Mouse (Mus musculus): ENCODE results near the gene Epp13. TPM values are rescaled to one million over a fixed set of nuclear protein-coding genes. Genes with fewer than 3 reads are reported as not detected.

The Epp13 gene
- total and polyA plus RNA-seq, 3 experiments, result 0.14 TPM; not detected in 2

- Histone ChIP-seq H3K36me3 (ENCODE audit: control insufficient read depth in 1 of 2, insufficient read depth in 2 of 2, low read length in 2 of 2) (no peaks in the 10 kb centered on the region), H3K27me3 (ENCODE audit: control insufficient read depth in 1 of 2, insufficient read depth in 2 of 2, low read length in 2 of 2) (no peaks in the 10 kb centered on the region), H3K9me3 (replicated peaks; ENCODE audit: insufficient read depth, low read length) (no peaks in the 10 kb centered on the region), H3K4me1 (ENCODE audit: control insufficient read depth in 1 of 2, insufficient read depth in 2 of 2, low read length in 2 of 2) (no peaks in the 10 kb centered on the region), H3K9ac (ENCODE audit: control insufficient read depth, low read depth, low read length, poor library complexity, severe bottlenecking) (no peak overlapping the region), H3K79me2 (ENCODE audit: control insufficient read depth, insufficient read depth, low read length, poor library complexity) (no peaks in the 10 kb centered on the region), H3K4me3 (ENCODE audit: control insufficient read depth in 1 of 2, insufficient read depth in 1 of 2, low read depth in 2 of 2, low read length in 2 of 2) (no peak overlapping the region), H3K27ac (ENCODE audit: control insufficient read depth, low read depth, low read length) (no peak overlapping the region)
- no peak for DNase-seq (ENCODE audit: low read depth, low spot score)
- no peak for TF ChIP-seq MYB (IDR thresholded peaks at IDR 0.05; ENCODE audit: low read depth, low read length)
- TF ChIP-seq MYC (IDR thresholded peaks at IDR 0.05; ENCODE audit: low read depth, low read length), result no peak
- no peak for TF ChIP-seq UBTF (IDR thresholded peaks at IDR 0.05; ENCODE audit: borderline replicate concordance, insufficient read depth, low read depth, low read length)
- TF ChIP-seq CHD1 (IDR thresholded peaks at IDR 0.05; ENCODE audit: low read depth, low read length), result no peak
- no peak for TF ChIP-seq NRF1 (IDR thresholded peaks at IDR 0.05; ENCODE audit: insufficient read depth, low read depth, low read length, poor library complexity, severe bottlenecking)
- TF ChIP-seq RCOR1 (IDR thresholded peaks at IDR 0.05; ENCODE audit: low read depth, low read length), result no peak
- no peak for TF ChIP-seq POLR2A (IDR thresholded peaks at IDR 0.05; ENCODE audit: control insufficient read depth in 1 of 2, insufficient read depth in 1 of 2, low read depth in 1 of 2, low read length in 2 of 2, poor library complexity in 1 of 2)
- TF ChIP-seq EP300 (IDR thresholded peaks at IDR 0.05; ENCODE audit: low read depth in 1 of 2, low read length in 2 of 2), result no peak
- TF ChIP-seq TAL1 (IDR thresholded peaks at IDR 0.05; ENCODE audit: low read length), result no peak
- TF ChIP-seq MAX (IDR thresholded peaks at IDR 0.05; ENCODE audit: low read length), result no peak
- no peak for TF ChIP-seq USF1 (IDR thresholded peaks at IDR 0.05; ENCODE audit: low read depth, low read length)
- TF ChIP-seq JUND (IDR thresholded peaks at IDR 0.05; ENCODE audit: low read depth, low read length), result no peak
- no peak for TF ChIP-seq MAFK (IDR thresholded peaks at IDR 0.05; ENCODE audit: borderline replicate concordance, low read depth, low read length)
- no peak for TF ChIP-seq BHLHE40 (IDR thresholded peaks at IDR 0.05; ENCODE audit: borderline replicate concordance, low read depth, low read length)
- TF ChIP-seq TBP (IDR thresholded peaks at IDR 0.05; ENCODE audit: low read depth, low read length), result no peak
Observed at GRCm38 (mm10) chr7:6330458-6331232, 78.1 kb downstream of the Epp13 start.

GRCm38 (mm10) chr7:6331233-6331956 lies 78.9 kb downstream of the Epp13 start, which contains the start of gene Zfp583:
Gene Zfp583 (minus strand): TSS chr7:6331285.
- Histone ChIP-seq H3K79me2 (ENCODE audit: control insufficient read depth, insufficient read depth, low read length, poor library complexity) (no peaks in the 10 kb centered on the region), H3K9me3 (replicated peaks; ENCODE audit: insufficient read depth, low read length) (no peaks in the 10 kb centered on the region), H3K36me3 (ENCODE audit: control insufficient read depth in 1 of 2, insufficient read depth in 2 of 2, low read length in 2 of 2) (no peaks in the 10 kb centered on the region), H3K27me3 (ENCODE audit: control insufficient read depth in 1 of 2, insufficient read depth in 2 of 2, low read length in 2 of 2) (no peaks in the 10 kb centered on the region), H3K27ac (ENCODE audit: control insufficient read depth, low read depth, low read length) (no peak within 1 kb of the TSS), H3K4me1 (ENCODE audit: control insufficient read depth in 1 of 2, insufficient read depth in 2 of 2, low read length in 2 of 2) (no peaks in the 10 kb centered on the region), H3K9ac (ENCODE audit: control insufficient read depth, low read depth, low read length, poor library complexity, severe bottlenecking) (no peak within 1 kb of the TSS), H3K4me3 (ENCODE audit: control insufficient read depth in 1 of 2, insufficient read depth in 1 of 2, low read depth in 2 of 2, low read length in 2 of 2) (no peak within 1 kb of the TSS)
- DNase-seq (ENCODE audit: low read depth, low spot score), result no peak
- TF ChIP-seq TCF12 (IDR thresholded peaks at IDR 0.05; ENCODE audit: low read depth, low read length) (no peak), E2F4 (IDR thresholded peaks at IDR 0.05; ENCODE audit: borderline replicate concordance, low read depth, low read length) (no peak), USF2 (IDR thresholded peaks at IDR 0.05; ENCODE audit: borderline replicate concordance in 1 of 2, insufficient read depth in 1 of 2, low read depth in 1 of 2, low read length in 2 of 2) (no peak), HCFC1 (IDR thresholded peaks at IDR 0.05; ENCODE audit: low read depth, low read length) (no peak), MAFK (IDR thresholded peaks at IDR 0.05; ENCODE audit: borderline replicate concordance, low read depth, low read length) (no peak), RCOR1 (IDR thresholded peaks at IDR 0.05; ENCODE audit: low read depth, low read length) (no peak), EP300 (IDR thresholded peaks at IDR 0.05; ENCODE audit: low read depth in 1 of 2, low read length in 2 of 2) (no peak), TBP (IDR thresholded peaks at IDR 0.05; ENCODE audit: low read depth, low read length) (no peak), POLR2A (IDR thresholded peaks at IDR 0.05; ENCODE audit: control insufficient read depth in 1 of 2, insufficient read depth in 1 of 2, low read depth in 1 of 2, low read length in 2 of 2, poor library complexity in 1 of 2) (no peak), ELF1 (IDR thresholded peaks at IDR 0.05; ENCODE audit: low read depth, low read length) (no peak), KAT2A (conservative IDR thresholded peaks at IDR 0.05; ENCODE audit: low read depth, low read length) (no peak), GABPA (IDR thresholded peaks at IDR 0.05; ENCODE audit: low read depth, low read length) (no peak)
